Mouse (Mus musculus) adrenal gland, adult 10 weeks (tissue): Measurements from ENCODE around the gene Cib3. TPM values are rescaled to one million over a fixed set of nuclear protein-coding genes. Genes with fewer than 3 reads are reported as not detected.

ENCODE experiments used
- polyA plus RNA-seq: library from polyadenylated mRNA; stranded (reverse); fragments of 350-450 nt; fragmentation: Illumina TruSeq; extraction: RNeasy Lipid Tissue Mini Kit (QIAGEN cat#74804); gene quantifications from one replicate; pipeline ENCODE4 v1.2.3, GENCODE M21; 2014; ENCODE audit warnings: low read depth, low replicate concordance

Cib3 gene
- polyA plus RNA-seq = not detected

GRCm38 (mm10) chr8:72212751-72213150 lies at the start of gene Cib3:
Gene Cib3 (minus strand): TSS chr8:72212837.

GRCm38 (mm10) chr8:72239499-72240402 lies 27.1 kb upstream of the Cib3 start, which contains the start of gene Ap1m1:
Gene Ap1m1 (plus strand): TSS chr8:72240018.

GRCm38 (mm10) chr8:72219541-72220363 lies 7.1 kb upstream of the Cib3 start, which contains the start of gene Fam32a:
Gene Fam32a (plus strand): TSS chr8:72219730.

GRCm38 (mm10) chr8:72213536-72213935 lies 899 bp upstream of the Cib3 start, which contains the start of gene Gm11034:
Gene Gm11034 (minus strand): TSS chr8:72213636.

GRCm38 (mm10) chr8:72189417-72190214 lies 23.0 kb downstream of the Cib3 start, which contains the start of gene Hsh2d:
Gene Hsh2d (plus strand): TSS chr8:72189638.

GRCm38 (mm10) chr8:72160707-72161697 lies 51.6 kb downstream of the Cib3 start, which contains the start of gene Rab8a:
Gene Rab8a (plus strand): TSS chr8:72161200.

Other genes starting within 250 kb of the Cib3 start
- not detected for gene Cyp4f18, start 203.2 kb downstream of the Cib3 start, polyA plus RNA-seq
- gene Olfr372, start 171.6 kb downstream of the Cib3 start, polyA plus RNA-seq = not detected
- not detected for gene Olfr373, start 129.7 kb downstream of the Cib3 start, polyA plus RNA-seq
- gene Olfr374, start 105.8 kb downstream of the Cib3 start, polyA plus RNA-seq = not detected
- gene Tpm4, start 77.9 kb downstream of the Cib3 start, polyA plus RNA-seq = 455 TPM
- gene Rab8a, start 51.6 kb downstream of the Cib3 start, polyA plus RNA-seq = 50.4 TPM
- not detected for gene Hsh2d, start 23.2 kb downstream of the Cib3 start, polyA plus RNA-seq
- not detected for gene Gm11034, start 799 bp upstream of the Cib3 start, polyA plus RNA-seq
- gene Fam32a, start 6.9 kb upstream of the Cib3 start, polyA plus RNA-seq = 80.7 TPM
- 13.4 TPM for gene Ap1m1, start 27.2 kb upstream of the Cib3 start, polyA plus RNA-seq
- 2.2 TPM for gene Gm10282, start 92.4 kb upstream of the Cib3 start, polyA plus RNA-seq
- gene Klf2, start 106.2 kb upstream of the Cib3 start, polyA plus RNA-seq = 16.3 TPM
- gene Eps15l1, start 208.6 kb upstream of the Cib3 start, polyA plus RNA-seq = 32.2 TPM
- 6.9 TPM for gene Calr3, start 231.0 kb upstream of the Cib3 start, polyA plus RNA-seq
- gene 1700030K09Rik, start 231.0 kb upstream of the Cib3 start, polyA plus RNA-seq = 1.6 TPM